Mouse (Mus musculus) olfactory bulb, adult 2 months (tissue): ENCODE measurements around the gene Inpp5k.

Experiments used
- CTCF ChIP-seq: fragments of 200-500 bp; IDR thresholded peaks from 2 replicates; pipeline ENCODE4 v1.5.1; 2012; ENCODE audit warnings: low read depth, mild to moderate bottlenecking, low read length, moderate library complexity; ENCODE audit not compliant: insufficient read depth
- POLR2A ChIP-seq: fragments of 200-500 bp; IDR thresholded peaks from 2 replicates; pipeline ENCODE4 v1.6.1; 2012; ENCODE audit warnings: mild to moderate bottlenecking, low read depth, low read length, moderate library complexity; ENCODE audit not compliant: insufficient read depth

GRCm38 (mm10) chr11:75647681-75648211 is 17.0 kb downstream of the Inpp5k start:
- TF ChIP-seq POLR2A (no peak), CTCF (no peak)
